Mouse (Mus musculus): Measurements from ENCODE around the gene Hes6. TPM values are rescaled to one million over a fixed set of nuclear protein-coding genes. Genes with fewer than 3 reads are reported as not detected.

The Hes6 gene
- 150 and 162 TPM in 2 replicates for polyA plus RNA-seq (2012; rRNA removed)

GRCm38 (mm10) chr1:91413898-91414594 is at the start of gene Hes6:
Gene Hes6 (minus strand): TSS chr1:91414038.

GRCm38 (mm10) chr1:91459059-91459809 is 45.4 kb upstream of the Hes6 start, which contains the start of gene Per2:
Gene Per2 (minus strand): TSS chr1:91459324.

GRCm38 (mm10) chr1:91398260-91399062 is 15.4 kb downstream of the Hes6 start, which contains the start of gene Ilkap:
Gene Ilkap (minus strand): TSS chr1:91398815.

GRCm38 (mm10) chr1:91366215-91367108 is 47.4 kb downstream of the Hes6 start, which contains the start of gene Erfe:
Gene Erfe (plus strand): TSS chr1:91366430.

Other genes with a start within 250 kb of the Hes6 start
- gene Ramp1, start 234.2 kb downstream of the Hes6 start, polyA plus RNA-seq (2012; rRNA removed) = 108 and 137 TPM in 2 replicates
- gene Ube2f, start 163.7 kb downstream of the Hes6 start, polyA plus RNA-seq (2012; rRNA removed) = 24.7 and 25.8 TPM in 2 replicates
- gene Scly, start 115.7 kb downstream of the Hes6 start, polyA plus RNA-seq (2012; rRNA removed) = 17.8 and 19.6 TPM in 2 replicates
- gene Espnl, start 92.0 kb downstream of the Hes6 start, polyA plus RNA-seq (2012; rRNA removed) = 0.08 and 0.20 TPM in 2 replicates
- gene Klhl30, start 63.0 kb downstream of the Hes6 start, polyA plus RNA-seq (2012; rRNA removed) = 4.3 and 4.9 TPM in 2 replicates
- gene Erfe, start 47.6 kb downstream of the Hes6 start, polyA plus RNA-seq (2012; rRNA removed) = 10.5 and 12.9 TPM in 2 replicates
- 47.9 and 49.3 TPM in 2 replicates for gene Ilkap, start 15.2 kb downstream of the Hes6 start, polyA plus RNA-seq (2012; rRNA removed)
- gene Per2, start 45.3 kb upstream of the Hes6 start, polyA plus RNA-seq (2012; rRNA removed) = 9.6 and 16.1 TPM in 2 replicates
- 4.9 and 5.6 TPM in 2 replicates for gene Traf3ip1, start 80.6 kb upstream of the Hes6 start, polyA plus RNA-seq (2012; rRNA removed)
- 2.2 and 2.8 TPM in 2 replicates for gene Asb1, start 126.5 kb upstream of the Hes6 start, polyA plus RNA-seq (2012; rRNA removed)

All from colon, adult 2 months (tissue).